Mouse (Mus musculus) neural tube, embryonic 15.5 days (tissue): ENCODE measurements around the gene Celf2. TPM values are rescaled to one million over a fixed set of nuclear protein-coding genes. Genes with fewer than 3 reads are reported as not detected.
A peak's percentile ranks its signal among the peaks of the same experiment; 100 is the strongest.
"Not testable (repeated sequence)": the region's sequence is repeated elsewhere in the genome, so short reads cannot be mapped to it uniquely, and the experiment has no call there.

Experiments
- ATAC-seq: fragments of 200-750 bp; cut with Nextera tagmentation; 2 replicates; pipeline ENCODE4 v1.8.0; 2017; ENCODE audit warnings: mild to moderate bottlenecking, moderate TSS enrichment, moderate library complexity; ENCODE audit not compliant: low FRiP score
- H3K27ac ChIP-seq: fragments of 300-500 bp; sonication (generic); replicated peaks from 2 replicates; pipeline ENCODE4 v1.5.1; 2015; ENCODE audit warnings: mild to moderate bottlenecking, inconsistent platforms
- H3K27me3 ChIP-seq: fragments of 300-500 bp; sonication (generic); replicated peaks from 2 replicates; pipeline ENCODE4 v1.6.1; 2015; ENCODE audit warnings: inconsistent platforms
- H3K36me3 ChIP-seq: fragments of 300-500 bp; sonication (generic); 2 replicates; pipeline ENCODE4 v1.6.1; 2015; ENCODE audit warnings: inconsistent platforms
- H3K4me1 ChIP-seq: fragments of 300-500 bp; sonication (generic); 2 replicates; pipeline ENCODE4 v1.6.1; 2015; ENCODE audit warnings: inconsistent platforms
- H3K4me2 ChIP-seq: fragments of 300-500 bp; sonication (generic); 2 replicates; pipeline ENCODE4 v1.6.1; 2015; ENCODE audit warnings: inconsistent platforms, mild to moderate bottlenecking, moderate library complexity
- H3K4me3 ChIP-seq: fragments of 300-500 bp; sonication (generic); replicated peaks from 2 replicates; pipeline ENCODE4 v1.5.1; 2015; ENCODE audit warnings: mild to moderate bottlenecking, inconsistent platforms
- H3K9ac ChIP-seq: fragments of 300-500 bp; sonication (generic); replicated peaks from 2 replicates; pipeline ENCODE4 v1.6.1; 2015; ENCODE audit warnings: mild to moderate bottlenecking, inconsistent platforms
- H3K9me3 ChIP-seq: fragments of 300-500 bp; sonication (generic); replicated peaks from 2 replicates; pipeline ENCODE4 v1.6.1; 2016; ENCODE audit warnings: inconsistent platforms
- WGBS: fragments of 180-500 bp; shearing (Covaris S2); methylation state at CpG from one replicate; pipeline ENCODE4 v1.1.7; 2015; ENCODE audit warnings: mixed read lengths; 5-methylcytosine and 5-hydroxymethylcytosine counted together
- polyA plus RNA-seq: library from polyadenylated mRNA; unstranded; fragments of >200 nt; fragmentation: Nextera tagmentation; extraction: Ambion mirVana; gene quantifications from 2 replicates; pipeline ENCODE4 v1.2.1, GENCODE M21; 2015

Celf2 gene
- polyA plus RNA-seq = 115 and 120 TPM in 2 replicates

- ATAC-seq, H3K4me1 ChIP-seq, H3K9me3 ChIP-seq, H3K4me3 ChIP-seq, H3K36me3 ChIP-seq, H3K4me2 ChIP-seq, H3K27me3 ChIP-seq, H3K9ac ChIP-seq, H3K27ac ChIP-seq: not testable (repeated sequence)
- WGBS = 96% methylated on average over 9 of the region's 9 CpGs
Measured at GRCm38 (mm10) chr2:7509463-7509862, at the start of gene Celf2. Celf2 (minus strand) TSS chr2:7509563.

DNA sequence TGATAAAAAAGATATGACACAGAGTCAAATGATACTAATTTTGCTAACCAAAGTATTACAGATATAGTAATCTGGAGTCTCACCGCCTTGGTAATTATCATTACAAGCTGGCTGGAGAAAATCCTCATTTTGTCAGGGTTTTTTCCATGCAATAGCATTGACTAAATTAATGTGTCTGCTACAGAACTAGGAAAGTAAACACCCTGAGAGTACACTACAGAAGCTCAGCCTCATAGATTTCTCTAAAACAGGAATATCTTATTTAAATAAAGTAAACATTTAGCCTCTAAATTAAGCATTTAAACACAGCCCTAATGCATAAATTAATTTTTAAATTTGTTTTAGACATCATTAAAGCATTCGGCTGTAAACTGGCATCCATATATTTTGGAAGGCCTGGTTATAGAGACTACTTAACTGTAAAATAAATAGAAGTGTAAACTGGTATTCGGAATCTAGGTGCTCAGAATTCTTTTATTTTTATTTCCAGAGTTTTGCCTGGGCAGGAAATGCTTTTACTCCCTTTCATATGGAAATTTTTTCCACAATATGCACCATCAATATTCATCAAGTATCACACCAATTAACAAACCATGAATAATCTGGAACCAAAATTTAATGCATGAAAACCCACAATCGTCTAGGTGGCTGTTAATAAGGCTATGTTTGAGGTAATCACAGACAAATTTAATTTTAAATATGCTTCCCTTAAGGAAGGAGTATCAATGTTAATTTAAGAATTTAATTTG is 46.0 kb upstream of the Celf2 start:
- 51% methylated on average over 4 of the region's 4 CpGs for WGBS
- no peak overlapping the region for H3K4me2 ChIP-seq
- no peak overlapping the region for H3K27ac ChIP-seq
- ATAC-seq = no peak
- no peak overlapping the region for H3K4me3 ChIP-seq
- no peaks in the 10 kb centered on the region for H3K4me1 ChIP-seq
- H3K9ac ChIP-seq = no peak overlapping the region
- no peaks in the 10 kb centered on the region for H3K9me3 ChIP-seq
- H3K27me3 ChIP-seq = no peaks in the 10 kb centered on the region
- no peaks in the 10 kb centered on the region for H3K36me3 ChIP-seq

DNA sequence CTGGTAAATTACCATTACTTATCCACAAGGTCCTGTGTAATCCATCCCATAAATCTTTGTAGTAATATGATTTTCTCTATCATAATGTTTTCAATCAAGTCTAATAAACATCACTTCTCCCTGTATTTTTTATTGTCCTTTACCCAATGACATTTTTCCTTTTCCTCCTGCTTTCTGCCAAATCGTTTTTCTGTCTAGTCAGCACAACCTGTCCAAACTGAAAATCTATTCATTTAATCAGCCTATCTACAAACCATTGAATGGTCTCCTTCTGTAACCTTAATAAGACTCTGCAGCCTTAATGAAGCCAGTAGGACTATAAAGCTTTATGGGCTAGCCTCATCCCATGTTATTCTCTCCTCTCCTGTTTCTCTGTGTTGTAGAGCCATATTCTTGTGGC is 45.2 kb upstream of the Celf2 start:
- no peaks in the 10 kb centered on the region for H3K9me3 ChIP-seq
- H3K4me1 ChIP-seq = no peaks in the 10 kb centered on the region
- no peak overlapping the region for H3K27ac ChIP-seq

GRCm38 (mm10) chr2:7552887-7553286 is 43.5 kb upstream of the Celf2 start:
- ATAC-seq = no peak
- H3K4me3 ChIP-seq = no peak overlapping the region
- H3K4me1 ChIP-seq = no peaks in the 10 kb centered on the region
- no peak overlapping the region for H3K4me2 ChIP-seq
- 84% methylated on average over 3 of the region's 3 CpGs for WGBS
- no peak overlapping the region for H3K9ac ChIP-seq
- H3K27ac ChIP-seq = no peak overlapping the region
- no peaks in the 10 kb centered on the region for H3K9me3 ChIP-seq
- no peaks in the 10 kb centered on the region for H3K36me3 ChIP-seq
- H3K27me3 ChIP-seq = no peaks in the 10 kb centered on the region

More for the DNA sequence above, 45.2 kb upstream of the Celf2 start:
- ATAC-seq = no peak
- Histone ChIP-seq H3K36me3 (no peaks in the 10 kb centered on the region), H3K4me3 (no peak overlapping the region), H3K27me3 (no peaks in the 10 kb centered on the region), H3K4me2 (no peak overlapping the region), H3K9ac (no peak overlapping the region)
- 68% methylated on average over 1 of the region's 1 CpGs for WGBS

DNA sequence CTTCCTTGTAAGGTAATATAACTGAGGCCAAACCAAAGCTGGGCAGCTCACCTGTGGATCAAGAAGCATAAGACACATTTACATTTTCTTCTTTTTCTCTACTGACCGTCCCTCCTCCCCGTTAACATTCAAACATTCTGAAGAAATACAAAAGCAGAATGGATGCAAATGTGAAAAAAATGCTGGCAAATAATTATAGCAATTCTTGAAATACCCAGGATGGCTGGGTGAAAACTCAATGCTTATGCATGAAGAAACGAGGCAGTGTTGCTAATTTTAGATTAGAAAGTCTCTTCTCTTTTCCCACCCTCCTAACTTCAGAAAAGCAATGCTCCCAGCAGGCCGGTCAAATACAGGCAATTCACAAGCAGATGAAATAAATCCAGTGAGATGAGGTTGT is 39.5 kb upstream of the Celf2 start:
- no peak overlapping the region for H3K27ac ChIP-seq
- H3K9me3 ChIP-seq = no peaks in the 10 kb centered on the region
- WGBS = 83% methylated on average over 4 of the region's 4 CpGs

DNA sequence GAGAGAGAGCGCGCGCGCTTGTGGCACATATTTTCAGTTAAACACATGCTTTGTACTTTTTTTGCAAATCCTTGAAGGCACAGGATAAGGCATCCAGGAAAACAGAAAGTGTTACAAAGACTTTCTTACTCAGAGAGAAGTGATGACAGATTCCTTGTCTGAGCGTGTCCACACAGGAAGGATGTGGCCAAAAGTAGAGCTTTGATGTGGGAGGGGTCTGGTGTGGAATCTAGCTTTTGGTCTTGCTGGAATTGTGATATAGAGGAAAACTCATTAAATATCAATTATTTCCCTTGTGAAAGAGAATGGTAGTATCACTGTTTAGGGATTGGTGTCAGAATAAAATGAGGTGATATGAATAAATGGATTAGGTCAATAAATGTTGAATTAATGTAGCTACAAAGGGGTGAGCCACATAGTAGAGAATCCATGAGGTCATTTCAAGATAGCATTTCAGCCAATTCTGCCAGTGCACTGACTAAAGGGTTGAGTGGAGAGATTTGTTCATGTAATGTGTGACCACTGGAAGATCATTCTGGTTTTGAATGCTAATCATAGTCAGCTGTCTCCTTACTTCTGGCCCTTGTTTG is 25.3 kb upstream of the Celf2 start:
- H3K27me3 ChIP-seq = no peaks in the 10 kb centered on the region
- H3K27ac ChIP-seq = no peak overlapping the region
- no peaks in the 10 kb centered on the region for H3K36me3 ChIP-seq
- no peaks in the 10 kb centered on the region for H3K9me3 ChIP-seq
- H3K4me2 ChIP-seq = no peak overlapping the region
- peaks cover 11% of the 10 kb centered on the region for H3K4me1 ChIP-seq
- 98% methylated on average over 5 of the region's 5 CpGs for WGBS
- H3K9ac ChIP-seq = no peak overlapping the region
- H3K4me3 ChIP-seq = no peak overlapping the region
- no peak for ATAC-seq

More for the DNA sequence above, 39.5 kb upstream of the Celf2 start:
- ATAC-seq = no peak
- Histone ChIP-seq H3K4me2 (no peak overlapping the region), H3K4me3 (no peak overlapping the region), H3K36me3 (no peaks in the 10 kb centered on the region), H3K9ac (no peak overlapping the region), H3K4me1 (no peaks in the 10 kb centered on the region), H3K27me3 (no peaks in the 10 kb centered on the region)

DNA sequence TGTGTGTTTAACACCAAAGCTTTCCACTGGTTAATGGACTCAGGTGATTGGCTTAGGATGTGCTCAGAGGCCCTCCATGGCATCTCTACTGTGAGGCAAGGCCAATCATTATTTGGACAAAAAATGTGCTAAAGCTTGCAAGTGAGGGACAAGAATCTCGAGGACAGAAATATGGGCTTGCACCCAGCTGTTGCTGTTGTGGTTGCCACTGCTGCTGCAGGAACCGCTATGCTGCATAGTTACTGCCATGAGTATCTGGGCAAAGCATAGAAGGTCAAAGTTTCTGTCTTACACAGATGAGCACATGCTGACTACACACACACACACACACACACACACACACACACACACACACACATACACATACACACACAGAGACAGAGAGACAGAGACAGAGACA is 24.8 kb upstream of the Celf2 start:
- 81% methylated on average over 2 of the region's 2 CpGs for WGBS
- no peaks in the 10 kb centered on the region for H3K9me3 ChIP-seq

GRCm38 (mm10) chr2:7531185-7531960 is 22.0 kb upstream of the Celf2 start:
- no peak overlapping the region for H3K4me2 ChIP-seq
- peak overlapping the region; percentile 33; the same call in 1 of the 2 replicates for H3K27ac ChIP-seq

More for the DNA sequence above, 24.8 kb upstream of the Celf2 start:
- Histone ChIP-seq H3K4me2 (no peak overlapping the region), H3K4me1 (peaks cover 15% of the 10 kb centered on the region), H3K27ac (no peak overlapping the region), H3K36me3 (no peaks in the 10 kb centered on the region), H3K27me3 (no peaks in the 10 kb centered on the region), H3K4me3 (no peak overlapping the region), H3K9ac (no peak overlapping the region)
- no peak for ATAC-seq

GRCm38 (mm10) chr2:7530461-7531184 is 21.3 kb upstream of the Celf2 start:
- H3K4me2 ChIP-seq = no peak overlapping the region
- H3K9ac ChIP-seq = no peak overlapping the region
- H3K4me3 ChIP-seq = no peak overlapping the region
- peaks cover 15% of the 10 kb centered on the region for H3K4me1 ChIP-seq
- H3K36me3 ChIP-seq = no peaks in the 10 kb centered on the region
- WGBS = 24% methylated on average over 8 of the region's 8 CpGs
- ATAC-seq = no peak
- H3K9me3 ChIP-seq = no peaks in the 10 kb centered on the region
- no peak overlapping the region for H3K27ac ChIP-seq
- no peaks in the 10 kb centered on the region for H3K27me3 ChIP-seq

More at GRCm38 (mm10) chr2:7531185-7531960, 22.0 kb upstream of the Celf2 start:
- no peaks in the 10 kb centered on the region for H3K27me3 ChIP-seq
- ATAC-seq = peak; percentile 65
- no peak overlapping the region for H3K9ac ChIP-seq
- H3K36me3 ChIP-seq = no peaks in the 10 kb centered on the region
- no peak overlapping the region for H3K4me3 ChIP-seq
- WGBS = 66% methylated on average over 6 of the region's 6 CpGs
- peaks cover 15% of the 10 kb centered on the region for H3K4me1 ChIP-seq
- H3K9me3 ChIP-seq = no peaks in the 10 kb centered on the region

DNA sequence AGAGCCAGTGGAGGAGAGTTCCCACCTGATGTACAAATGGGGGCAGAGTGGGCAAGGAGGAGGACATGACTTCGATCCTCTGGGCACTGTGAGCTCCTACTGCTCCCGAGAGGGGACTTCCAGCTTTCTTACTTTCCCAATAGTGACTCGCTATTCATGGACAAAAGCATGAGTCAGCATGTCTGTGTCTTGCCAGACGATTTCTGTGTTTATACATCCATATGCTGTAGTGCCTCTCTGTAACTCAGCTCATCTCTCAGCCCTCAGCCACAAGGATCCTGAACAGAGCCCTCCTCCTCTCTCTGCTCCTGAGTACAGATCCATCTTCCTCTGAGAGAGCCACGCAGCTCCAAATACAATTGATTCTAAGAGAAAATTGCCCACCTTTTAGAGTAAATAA is 20.3 kb upstream of the Celf2 start:
- 46% methylated on average over 5 of the region's 5 CpGs for WGBS
- no peak overlapping the region for H3K9ac ChIP-seq
- H3K9me3 ChIP-seq = no peaks in the 10 kb centered on the region
- peak overlapping the region; percentile 13 for H3K4me2 ChIP-seq
- H3K27ac ChIP-seq = no peak overlapping the region
- H3K4me3 ChIP-seq = no peak overlapping the region
- no peak for ATAC-seq
- no peaks in the 10 kb centered on the region for H3K27me3 ChIP-seq
- peaks cover 15% of the 10 kb centered on the region for H3K4me1 ChIP-seq
- no peaks in the 10 kb centered on the region for H3K36me3 ChIP-seq

DNA sequence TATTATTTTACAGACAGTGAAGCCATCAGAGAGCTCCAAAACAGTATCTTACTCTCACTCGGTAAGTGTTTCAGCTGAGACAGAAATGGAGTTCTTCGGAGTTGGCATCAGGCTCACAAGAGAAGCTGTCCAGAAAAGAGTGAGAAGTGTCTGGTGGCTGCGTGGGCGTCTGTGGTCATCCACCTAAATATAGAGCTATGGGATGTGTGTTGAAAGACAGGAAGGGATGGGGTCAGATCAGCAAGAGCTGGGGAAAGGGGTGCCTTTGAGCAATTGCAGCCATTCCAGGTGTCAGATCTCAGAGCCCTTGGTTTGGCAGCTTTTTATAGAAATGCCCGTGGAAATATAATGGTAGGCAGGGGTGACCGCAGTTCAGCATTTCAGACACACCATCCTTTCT is 17.3 kb upstream of the Celf2 start:
- no peaks in the 10 kb centered on the region for H3K9me3 ChIP-seq
- 63% methylated on average over 6 of the region's 6 CpGs for WGBS
- ATAC-seq = no peak
- no peak overlapping the region for H3K4me2 ChIP-seq
- no peaks in the 10 kb centered on the region for H3K36me3 ChIP-seq
- no peak overlapping the region for H3K4me3 ChIP-seq
- no peak overlapping the region for H3K9ac ChIP-seq
- no peaks in the 10 kb centered on the region for H3K27me3 ChIP-seq
- peaks cover 15% of the 10 kb centered on the region for H3K4me1 ChIP-seq
- no peak overlapping the region for H3K27ac ChIP-seq
